Mouse (Mus musculus): ENCODE results near the gene Atp12a.

Atp12a gene

DNA sequence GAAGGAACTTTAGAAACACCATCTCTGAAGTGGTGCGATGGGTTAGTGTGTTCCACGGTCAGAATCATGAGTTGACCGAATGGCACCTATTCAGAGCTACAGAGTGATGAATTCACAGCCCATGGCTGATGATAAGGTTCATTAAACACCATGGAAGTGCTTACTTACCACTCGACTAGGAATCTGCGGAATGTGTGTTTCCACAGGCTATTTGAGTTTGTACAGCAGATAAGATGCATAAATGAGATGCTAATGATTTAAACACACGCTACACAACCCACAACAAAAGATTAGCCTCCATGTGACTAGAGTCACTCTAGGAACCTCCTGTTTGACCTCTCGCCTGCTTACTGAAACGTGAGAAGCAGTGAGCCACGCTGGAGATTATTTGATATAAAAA, 14.5 kb downstream of the Atp12a start:
- DNase-seq (ENCODE audit: low read depth, low spot score): no peak

- DNase-seq (ENCODE audit: low read depth, low spot score): no peak
Observed at GRCm38 (mm10) chr14:56382366-56382765, 17.5 kb downstream of the Atp12a start.

DNA sequence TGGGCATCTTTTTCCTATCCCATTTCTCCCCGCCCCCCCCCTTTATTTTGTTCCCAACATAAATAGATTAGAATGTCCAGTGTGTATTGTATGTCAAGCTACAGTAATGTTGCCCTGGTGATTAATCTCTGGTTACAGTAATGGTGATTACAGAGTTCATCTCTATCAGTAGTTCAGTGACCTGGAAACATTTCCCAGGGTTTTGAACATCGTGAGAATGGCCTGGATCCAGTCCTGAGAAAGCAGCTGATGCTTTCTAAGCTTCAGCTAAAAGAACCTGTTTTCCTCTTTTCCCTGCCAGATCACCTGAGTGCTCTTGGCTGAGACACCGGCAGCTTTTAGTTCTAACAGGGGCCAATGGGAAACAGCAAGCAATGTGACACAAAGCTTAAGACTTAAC, 25.4 kb downstream of the Atp12a start:
- no peak for DNase-seq (ENCODE audit: low read depth, low spot score)

DNA sequence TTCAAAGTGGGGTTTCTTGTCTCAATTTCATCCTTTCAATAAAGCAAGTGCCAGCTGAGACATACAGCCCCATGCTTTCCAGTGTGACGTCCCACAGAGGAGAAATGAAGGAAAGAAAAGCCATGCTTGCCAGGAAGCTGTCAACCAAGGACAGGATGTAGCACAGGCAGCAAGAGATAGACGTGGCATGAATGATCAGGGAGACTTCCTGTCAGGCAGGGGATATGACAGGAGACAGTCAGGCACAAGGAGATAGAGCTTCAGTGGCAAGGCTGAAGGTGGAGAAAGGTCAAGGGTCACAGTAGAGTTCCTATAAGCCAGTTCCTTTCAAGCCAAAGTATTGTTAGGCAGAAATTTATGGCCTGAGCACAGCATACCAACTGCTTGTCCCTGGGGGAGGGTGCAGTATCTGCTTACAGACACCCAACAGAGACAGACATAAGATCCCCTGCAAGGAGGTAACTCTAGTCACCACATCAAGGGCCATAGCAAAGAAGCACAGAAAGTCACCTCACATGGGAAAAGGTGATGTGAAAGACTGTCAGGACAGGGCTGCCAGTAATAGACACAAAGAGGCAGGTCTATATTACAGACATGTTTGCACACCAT, 28.9 kb downstream of the Atp12a start:
- peak; percentile 31 for DNase-seq (ENCODE audit: low read depth, low spot score)

- peak; percentile 30 for DNase-seq (ENCODE audit: low read depth, low spot score)
Observed at GRCm38 (mm10) chr14:56398001-56398400, 33.1 kb downstream of the Atp12a start.

GRCm38 (mm10) chr14:56402311-56403071, 37.6 kb downstream of the Atp12a start, which contains the start of gene Rnf17:
Gene Rnf17, plus strand, starts transcription at chr14:56402581.
- DNase-seq (ENCODE audit: low read depth, low spot score): no peak

DNA sequence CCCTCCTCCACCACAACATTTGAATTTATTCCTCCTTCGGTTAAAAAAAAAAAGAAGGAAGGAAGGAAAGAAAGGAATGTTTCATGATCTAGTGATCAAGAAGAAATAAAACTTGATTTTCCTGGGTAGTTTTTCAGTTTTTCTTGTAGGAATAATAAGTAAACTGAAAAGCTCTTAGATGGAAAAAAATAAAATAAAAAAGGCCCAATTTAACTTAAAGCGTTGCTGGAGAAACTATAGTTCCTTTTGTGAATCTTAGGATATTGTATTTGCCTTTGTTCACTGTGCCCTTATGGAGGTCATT, 38.2 kb downstream of the Atp12a start:
- no peak for DNase-seq (ENCODE audit: low read depth, low spot score)

Measured in mesoderm, embryonic 11.5 days (tissue).